Mouse (Mus musculus) heart, adult 2 months (tissue): ENCODE results near the gene Cdk11b. TPM values are rescaled to one million over a fixed set of nuclear protein-coding genes. Genes with fewer than 3 reads are reported as not detected.
"Not testable (repeated sequence)": the region's sequence is repeated elsewhere in the genome, so short reads cannot be mapped to it uniquely, and the experiment has no call there.

Experiments used
- DNase-seq, 2 experiments: peaks; one replicate each; pipeline ENCODE4 v3.0.0; 2021
- H3K27ac ChIP-seq: fragments of 200-600 bp; 2 replicates; pipeline ENCODE4 v1.8.1; 2022
- H3K27me3 ChIP-seq: fragments of 200-500 bp; 2 replicates; pipeline ENCODE4 v1.6.1; 2012; ENCODE audit warnings: mild to moderate bottlenecking, low read length, inconsistent platforms, mixed read lengths; ENCODE audit not compliant: control insufficient read depth, insufficient read depth
- H3K36me3 ChIP-seq: fragments of 200-500 bp; 2 replicates; pipeline ENCODE4 v1.6.1; 2012; ENCODE audit warnings: low read length, inconsistent platforms; ENCODE audit not compliant: control insufficient read depth, insufficient read depth
- H3K4me1 ChIP-seq: fragments of 200-500 bp; 2 replicates; pipeline ENCODE4 v1.6.1; 2011; ENCODE audit warnings: low read length; ENCODE audit not compliant: control insufficient read depth, insufficient read depth
- H3K4me3 ChIP-seq: fragments of 200-600 bp; 2 replicates; pipeline ENCODE4 v1.8.1; 2022
- H3K79me2 ChIP-seq: fragments of 200-500 bp; replicated peaks from 2 replicates; pipeline ENCODE4 v1.6.1; 2012; ENCODE audit warnings: mild to moderate bottlenecking, inconsistent platforms, low read length, moderate library complexity, mixed read lengths; ENCODE audit not compliant: control insufficient read depth, insufficient read depth
- H3K9ac ChIP-seq: fragments of 200-500 bp; 2 replicates; pipeline ENCODE4 v1.6.1; 2012; ENCODE audit warnings: low read depth, mild to moderate bottlenecking, control low read depth, inconsistent platforms, low read length, mixed read lengths
- CTCF ChIP-seq: fragments of 200-600 bp; IDR thresholded peaks from 2 replicates; pipeline ENCODE4 v1.8.1; 2022; ENCODE audit warnings: antibody characterized with exemption, mild to moderate bottlenecking, moderate library complexity
- EP300 ChIP-seq: fragments of 200-500 bp; IDR thresholded peaks from 2 replicates; pipeline ENCODE4 v1.6.1; 2011; ENCODE audit warnings: low read depth, low read length, control low read depth; ENCODE audit not compliant: insufficient read depth
- POLR2A ChIP-seq: fragments of 200-500 bp; IDR thresholded peaks from 2 replicates; pipeline ENCODE4 v1.6.1; 2011; ENCODE audit warnings: mild to moderate bottlenecking, low read depth, low read length, control low read depth; ENCODE audit not compliant: insufficient read depth
- WGBS: fragments of 180-500 bp; shearing (Covaris S2); methylation state at CpG from one replicate; pipeline ENCODE4 v1.1.7; 2018; 5-methylcytosine and 5-hydroxymethylcytosine counted together
- intact Hi-C: fragments of 180-260 bp; cut with DNase I; formaldehyde crosslinking; loops from one replicate; pipeline ENCODE4 v1.15.1; 2025
- polyA plus RNA-seq: library from polyadenylated mRNA; depleted of rRNA; stranded (reverse); fragments of >200 nt; gene quantifications from 2 replicates; pipeline ENCODE4 v1.2.3, GENCODE M21; 2012
- total RNA-seq, 2 experiments: library from RNA; stranded (reverse); gene quantifications; 2 replicates each; pipeline ENCODE4 v1.2.3; 2021

The Cdk11b gene
- total and polyA plus RNA-seq, 3 experiments: 17.4 to 30.2 (median 29.3) TPM

DNA sequence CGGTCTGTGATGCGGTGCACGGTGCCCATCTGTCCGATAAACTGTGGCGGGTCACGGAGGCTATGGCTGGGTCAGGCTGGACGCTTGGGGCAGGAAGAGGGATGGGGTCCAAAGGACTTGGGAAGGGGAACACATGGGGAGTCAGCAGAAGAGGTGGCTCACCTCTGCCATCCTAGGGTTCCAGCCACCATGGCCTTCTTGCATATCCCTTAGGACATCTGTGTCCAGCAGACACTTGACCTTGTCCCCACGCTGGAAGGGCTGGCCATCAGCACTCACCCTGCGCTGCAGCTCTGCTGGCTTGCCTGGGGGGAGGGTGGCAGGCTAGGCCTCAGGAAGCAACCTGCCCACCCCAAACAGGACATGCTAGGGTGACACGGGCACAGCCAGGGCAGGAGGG, 34.3 kb downstream of the Cdk11b start:
- Histone ChIP-seq H3K27me3 (no peaks in the 10 kb centered on the region), H3K4me1 (peaks cover under 1% of the 10 kb centered on the region; the same call in 1 of the 2 replicates), H3K79me2 (no peaks in the 10 kb centered on the region), H3K9ac (no peak overlapping the region), H3K4me3 (no peak overlapping the region), H3K27ac (no peak overlapping the region), H3K36me3 (no peaks in the 10 kb centered on the region)
- intact Hi-C loops: no loop called here
- no peak for DNase-seq
- 95% methylated on average over 10 of the region's 10 CpGs for WGBS
- TF ChIP-seq CTCF: no peak
- no peak for TF ChIP-seq EP300
- no peak for TF ChIP-seq POLR2A

DNA sequence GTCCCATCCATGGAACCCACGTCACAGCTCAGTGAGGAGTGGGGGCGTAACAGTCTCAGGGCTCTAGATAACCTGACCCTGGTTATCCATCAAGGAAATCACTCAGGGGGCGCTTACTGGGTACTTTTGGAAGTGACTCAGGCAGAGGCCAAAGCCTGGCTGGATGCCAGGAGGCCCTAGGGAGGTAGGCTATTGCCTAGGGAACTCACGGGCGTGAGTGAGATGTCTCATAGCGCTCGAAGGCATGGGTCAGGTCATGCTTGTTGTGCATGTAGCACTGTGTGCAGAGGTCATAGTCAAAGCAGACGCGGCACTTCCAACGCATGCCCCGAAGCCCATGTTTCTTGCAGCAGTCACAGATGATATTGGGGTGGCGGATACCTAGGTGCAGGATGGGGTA, 36.0 kb downstream of the Cdk11b start:
- Histone ChIP-seq H3K79me2 (no peaks in the 10 kb centered on the region), H3K4me3 (no peak overlapping the region), H3K27ac (no peak overlapping the region), H3K27me3 (no peaks in the 10 kb centered on the region), H3K9ac (no peak overlapping the region), H3K4me1 (no peaks in the 10 kb centered on the region), H3K36me3 (no peaks in the 10 kb centered on the region)
- no peak for TF ChIP-seq CTCF
- TF ChIP-seq EP300: no peak
- no peak for TF ChIP-seq POLR2A
- intact Hi-C loops: no loop called here
- no peak for DNase-seq
- 59% methylated on average over 12 of the region's 12 CpGs for WGBS

DNA sequence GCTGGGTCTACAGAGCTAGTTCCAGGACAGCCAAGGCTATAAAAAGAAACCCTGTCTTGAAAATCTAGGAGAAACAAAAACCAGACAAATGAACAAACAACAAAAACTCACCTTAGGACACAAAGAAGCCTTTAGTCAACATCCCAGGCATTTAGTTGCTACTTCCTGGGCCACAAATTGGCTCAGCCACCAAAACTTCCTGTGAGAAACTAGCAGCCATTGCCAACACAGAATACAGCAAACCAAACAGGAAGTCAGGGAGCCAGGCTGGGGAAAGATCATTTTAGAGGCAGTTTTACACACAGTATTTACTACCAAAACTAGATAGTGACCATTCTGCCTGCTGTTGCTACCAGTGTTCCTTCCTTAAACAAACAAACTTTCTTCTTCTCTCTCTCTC, 42.2 kb downstream of the Cdk11b start:
- intact Hi-C loops: loop anchor here (5.0 kb wide), 1 partner anchor 35 kb away; the partner anchor contains the start of gene Ssu72
- Histone ChIP-seq H3K4me3 (no peak overlapping the region), H3K79me2 (0 out of 2 replicates have a peak, but pooled peaks cover 2% of the 10 kb centered on the region), H3K36me3 (no peaks in the 10 kb centered on the region), H3K4me1 (peaks cover 4% of the 10 kb centered on the region), H3K27ac (no peak overlapping the region), H3K27me3 (no peaks in the 10 kb centered on the region), H3K9ac (no peak overlapping the region)
- TF ChIP-seq POLR2A (no peak), CTCF (no peak), EP300 (no peak)
- DNase-seq: no peak

DNA sequence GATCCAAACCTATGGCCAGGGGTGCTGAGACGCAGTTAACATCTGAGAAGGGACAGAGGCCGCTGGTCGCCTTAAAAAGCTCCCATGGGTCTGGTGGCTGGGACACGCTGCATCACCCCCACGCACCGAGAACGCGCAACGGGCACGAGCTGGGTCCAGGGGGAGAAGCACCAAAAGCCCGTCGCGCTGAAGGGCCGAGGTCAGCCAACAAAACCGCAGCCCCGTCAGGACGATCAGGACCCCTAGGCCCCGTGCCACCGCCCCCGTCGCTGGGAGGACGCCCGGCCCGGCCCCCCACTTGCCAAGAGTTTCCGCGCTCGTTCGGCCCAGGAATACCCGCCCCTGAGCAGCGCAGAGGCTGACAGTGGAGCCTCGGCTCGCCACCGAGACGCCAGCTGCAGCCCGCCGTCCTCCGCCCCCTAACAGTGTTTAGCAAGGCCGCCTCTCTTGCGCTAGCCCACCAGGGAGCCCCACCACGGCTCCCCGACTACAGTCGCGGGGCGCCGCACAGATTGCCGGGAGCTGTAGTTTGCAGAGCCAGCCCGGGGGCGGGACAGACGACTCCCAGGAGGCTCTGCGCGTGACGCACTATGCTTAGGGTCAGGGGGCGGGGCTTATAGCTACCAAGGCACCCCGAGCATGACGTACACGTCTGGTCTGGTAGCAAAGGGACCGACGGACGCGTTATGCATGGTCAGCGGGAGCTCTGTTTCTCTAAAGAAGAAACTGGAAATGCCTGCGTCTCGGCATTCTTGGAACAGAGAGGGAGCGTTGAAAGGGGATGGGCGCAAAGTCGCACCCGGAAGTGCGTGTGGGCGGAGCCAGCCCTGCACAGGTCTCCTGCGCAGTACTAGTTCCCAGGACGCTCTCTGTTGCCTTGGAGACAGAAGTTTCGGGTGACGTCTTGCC, 44.3 kb downstream of the Cdk11b start, which contains the start of gene Mib2:
TSS of gene Mib2 (minus strand) at position 510 of the 909 bp plus-strand sequence.
- Histone ChIP-seq H3K79me2 (0 out of 2 replicates have a peak, but pooled peaks cover 2% of the 10 kb centered on the region), H3K36me3 (no peaks in the 10 kb centered on the region), H3K27ac (peak within 1 kb of the TSS; percentile 91), H3K4me3 (peak within 1 kb of the TSS; percentile 89), H3K9ac (peak within 1 kb of the TSS; percentile 88), H3K27me3 (no peaks in the 10 kb centered on the region), H3K4me1 (peaks cover 4% of the 10 kb centered on the region)
- intact Hi-C loops: loop anchor here (5.0 kb wide), 1 partner anchor 33 kb away; the partner anchor contains the start of gene Ssu72
- TF ChIP-seq EP300: peak; percentile 68; the same call in 1 of the 2 replicates
- TF ChIP-seq CTCF: no peak
- TF ChIP-seq POLR2A: peak; percentile 23; the same call in 1 of the 2 replicates
- peak; percentile 97 for DNase-seq
- under 1% methylated on average over 73 of the region's 73 CpGs for WGBS

DNA sequence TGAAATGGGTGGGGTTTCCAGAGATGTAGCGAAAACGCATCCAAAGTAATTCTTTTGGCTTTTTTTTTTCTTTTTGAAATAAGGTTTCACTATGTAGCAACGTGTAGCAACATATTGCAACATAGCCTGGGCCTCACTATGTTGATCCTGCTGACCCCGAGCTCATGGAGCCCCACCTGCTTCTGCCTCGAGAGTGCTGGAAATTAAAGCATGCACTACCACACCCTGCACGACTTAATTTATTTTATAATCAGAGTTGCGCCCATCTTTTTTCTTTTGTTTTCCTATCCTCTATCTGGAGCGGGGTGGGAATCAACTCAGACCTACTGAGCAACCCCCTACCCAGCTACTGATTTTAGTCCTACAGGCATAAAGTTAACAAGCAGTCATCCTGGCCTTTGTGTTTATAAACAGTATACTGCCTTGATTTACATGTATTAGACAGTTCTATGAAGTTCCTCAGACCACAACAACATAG, 45.0 kb downstream of the Cdk11b start:
- no peaks in the 10 kb centered on the region for H3K27me3 ChIP-seq
- H3K79me2 ChIP-seq: 0 out of 2 replicates have a peak, but pooled peaks cover 2% of the 10 kb centered on the region
- no peak for DNase-seq
- intact Hi-C loops: loop anchor here (5.0 kb wide), 1 partner anchor 33 kb away; the partner anchor contains the start of gene Ssu72
- TF ChIP-seq POLR2A (no peak), CTCF (no peak), EP300 (no peak)
- no peaks in the 10 kb centered on the region for H3K36me3 ChIP-seq
- H3K4me1 ChIP-seq: peaks cover 4% of the 10 kb centered on the region
- H3K4me3 ChIP-seq: peak overlapping the region; percentile 89
- WGBS: under 1% methylated on average over 8 of the region's 8 CpGs
- peak overlapping the region; percentile 91 for H3K27ac ChIP-seq
- peak overlapping the region; percentile 17; the same call in 1 of the 2 replicates for H3K9ac ChIP-seq

DNA sequence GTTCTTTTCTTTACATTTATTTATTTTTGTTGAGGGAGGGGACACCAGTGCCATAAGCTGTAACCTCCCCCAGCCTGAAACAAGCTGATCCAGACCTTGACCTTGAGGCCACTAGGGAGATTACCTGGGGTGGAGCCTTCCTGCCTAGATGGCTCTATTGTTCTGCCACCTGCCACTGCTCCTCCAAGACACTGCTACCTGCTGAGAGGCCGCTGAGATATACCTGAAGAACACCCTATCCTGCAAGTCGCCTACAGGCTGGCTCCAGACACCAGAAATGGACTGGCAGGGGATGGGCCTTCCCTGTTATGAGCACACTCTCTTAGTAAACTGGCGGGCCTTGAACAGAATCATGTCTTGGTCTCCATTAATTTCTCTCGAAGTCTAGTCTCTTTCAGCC, 45.6 kb downstream of the Cdk11b start:
- H3K4me1 ChIP-seq, H3K36me3 ChIP-seq, H3K4me3 ChIP-seq, H3K27me3 ChIP-seq, intact Hi-C loops, H3K27ac ChIP-seq, DNase-seq, H3K79me2 ChIP-seq, H3K9ac ChIP-seq: not testable (repeated sequence)
- WGBS: 87% methylated on average over 4 of the region's 4 CpGs
